Mouse (Mus musculus): ENCODE measurements around the gene Pnma1.

The Pnma1 gene

DNA sequence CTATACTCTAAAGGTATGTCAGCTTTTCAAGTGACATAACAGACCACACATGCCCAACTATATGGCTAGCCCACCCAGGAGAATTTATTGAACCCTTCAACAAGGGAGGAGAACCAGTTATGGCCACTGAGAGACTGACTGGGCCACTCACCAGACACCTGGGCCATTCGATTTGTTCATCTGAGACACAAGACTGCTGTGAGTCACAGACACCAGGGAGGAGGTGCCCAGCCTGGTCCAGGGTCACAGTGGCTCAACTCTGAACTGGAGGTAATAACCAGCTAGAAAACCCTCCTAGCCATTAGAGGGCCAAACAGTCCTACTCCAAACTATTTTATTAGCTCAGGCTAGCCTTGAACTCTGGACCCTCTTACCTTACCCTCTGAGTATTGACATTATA, 29.8 kb upstream of the Pnma1 start:
- DNase-seq, result no peak

DNA sequence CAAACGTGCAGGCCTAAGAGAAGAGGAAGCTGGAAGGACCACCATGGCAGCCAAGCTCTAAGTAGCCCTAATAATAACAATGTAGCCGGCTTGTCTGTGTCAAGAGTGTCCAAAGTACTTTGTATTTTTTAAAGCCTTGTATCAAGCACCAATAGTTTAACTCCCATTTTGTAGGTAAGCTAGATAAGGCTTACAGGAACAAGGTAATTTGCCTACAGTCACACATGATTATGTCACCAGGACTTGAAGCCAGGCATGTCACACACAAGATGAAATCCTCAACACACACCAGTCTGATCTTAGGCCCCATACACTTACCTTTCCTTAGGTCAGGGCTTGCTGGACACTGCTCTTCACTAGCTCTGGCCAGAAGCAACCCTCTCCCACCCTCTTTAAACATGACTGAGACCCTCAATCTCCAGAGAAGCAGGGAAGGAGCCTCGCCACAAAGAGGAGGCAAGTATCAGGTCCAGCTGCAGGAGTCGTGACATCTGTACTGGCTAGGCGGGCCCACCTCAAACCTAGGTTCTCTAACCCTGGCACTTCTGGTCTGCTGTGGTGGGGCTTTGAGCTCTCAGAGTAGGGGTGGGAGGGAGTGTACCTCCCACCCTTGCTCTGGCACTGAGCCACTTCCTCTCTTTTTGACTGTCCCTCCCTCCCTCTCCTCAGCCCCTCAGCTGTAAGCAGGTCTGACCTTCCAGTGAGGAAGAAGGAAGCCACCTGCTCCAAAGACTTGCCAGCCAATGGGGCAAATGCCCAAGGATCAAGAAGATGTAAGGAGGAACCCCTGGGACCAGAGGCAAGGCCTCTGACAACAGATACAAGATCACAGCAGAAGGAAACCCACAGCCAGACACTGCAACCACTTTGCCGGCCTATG, 28.8 kb upstream of the Pnma1 start:
- peak in 1 of 2 experiments; percentile 47 for DNase-seq

- peak; percentile 44 to 49 for DNase-seq
Measured at GRCm38 (mm10) chr12:84176126-84176769, 28.0 kb upstream of the Pnma1 start.

GRCm38 (mm10) chr12:84175659-84176061, 27.4 kb upstream of the Pnma1 start:
- peak; percentile 91 to 94 for DNase-seq

DNA sequence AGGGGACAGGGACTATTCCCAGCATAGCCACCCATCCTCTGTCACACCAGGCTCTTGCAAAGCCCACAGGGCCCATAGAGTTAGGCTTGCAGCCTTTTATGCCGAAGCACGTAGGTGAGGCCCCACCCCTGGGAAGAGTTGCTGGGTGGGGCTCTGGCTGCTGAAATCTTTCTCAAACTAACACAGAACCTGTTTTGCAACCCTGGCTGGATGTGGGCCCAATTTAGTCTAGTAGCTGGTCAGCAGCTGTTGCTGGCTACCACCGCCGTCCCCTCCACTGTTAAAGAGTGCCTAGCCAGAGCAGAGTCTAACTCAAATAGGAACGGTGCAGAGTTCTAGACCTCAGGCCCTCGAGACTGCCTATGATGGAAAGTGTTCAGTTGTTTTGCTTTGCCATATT, 26.6 kb upstream of the Pnma1 start:
- peak; percentile 88 to 91 for DNase-seq

DNA sequence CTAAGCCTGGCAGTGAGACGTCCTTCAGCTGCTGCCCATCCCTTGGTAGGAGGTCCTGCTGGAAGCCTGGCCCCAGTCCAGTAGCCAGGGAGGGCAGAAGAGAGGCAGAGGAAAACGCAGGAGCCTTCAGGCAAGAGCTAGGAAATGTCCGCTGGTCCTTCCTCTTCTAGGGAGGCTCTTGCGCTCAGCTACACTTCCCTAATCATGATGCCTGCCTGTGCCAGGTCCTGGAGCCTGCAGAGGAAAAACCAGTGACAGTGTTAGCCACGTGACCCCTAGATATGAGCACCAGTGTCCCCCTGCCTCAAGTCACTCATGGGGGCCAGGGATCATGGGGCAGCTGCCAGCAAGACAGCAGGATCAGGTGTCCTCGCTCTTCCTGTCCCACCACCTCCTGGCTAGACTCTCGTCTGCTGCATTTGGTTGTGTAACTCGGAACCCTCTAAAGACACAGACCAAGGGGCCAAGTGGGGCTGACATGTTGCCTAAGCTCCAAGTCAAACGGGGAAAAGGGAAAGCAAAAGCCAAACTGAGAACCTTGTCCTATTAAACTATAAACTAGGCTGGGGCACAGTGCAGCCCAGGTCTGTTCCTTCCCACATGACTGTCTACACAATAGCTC, 26.0 kb upstream of the Pnma1 start:
- DNase-seq, result peak; percentile 69 to 85

DNA sequence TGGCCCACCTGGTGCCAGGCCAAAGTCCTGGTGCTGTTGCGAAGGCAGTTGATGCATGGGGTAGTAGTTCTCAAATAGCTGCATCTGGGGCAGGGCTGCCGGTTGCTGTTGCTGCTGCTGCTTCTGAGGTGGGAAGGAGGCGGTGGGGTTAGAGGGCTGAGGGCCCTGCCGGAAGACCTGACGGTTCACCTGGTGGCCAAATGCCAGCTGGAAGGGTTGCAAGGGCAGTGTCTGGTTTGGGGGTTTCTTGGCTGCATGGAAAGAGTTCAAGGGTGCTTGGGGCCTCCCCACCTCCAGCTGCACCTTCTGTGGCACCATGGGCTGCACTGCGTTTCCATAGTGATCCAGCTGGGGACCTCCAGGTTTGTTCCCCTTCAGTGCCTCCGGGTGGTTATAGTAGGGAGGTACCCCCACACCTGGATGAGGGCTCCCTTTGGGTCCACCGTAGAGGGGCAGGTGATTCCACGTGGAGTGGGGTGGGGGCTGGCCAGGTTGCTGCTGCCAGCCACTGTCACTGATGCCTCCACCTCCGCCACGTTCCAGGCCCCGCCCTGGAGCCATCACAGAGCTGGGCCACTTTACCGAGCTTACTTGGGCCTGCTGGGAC, 25.1 kb upstream of the Pnma1 start:
- peak in 1 of 2 experiments; percentile 30 for DNase-seq

- DNase-seq, result no peak
Measured at GRCm38 (mm10) chr12:84172862-84173261, 24.6 kb upstream of the Pnma1 start.

DNA sequence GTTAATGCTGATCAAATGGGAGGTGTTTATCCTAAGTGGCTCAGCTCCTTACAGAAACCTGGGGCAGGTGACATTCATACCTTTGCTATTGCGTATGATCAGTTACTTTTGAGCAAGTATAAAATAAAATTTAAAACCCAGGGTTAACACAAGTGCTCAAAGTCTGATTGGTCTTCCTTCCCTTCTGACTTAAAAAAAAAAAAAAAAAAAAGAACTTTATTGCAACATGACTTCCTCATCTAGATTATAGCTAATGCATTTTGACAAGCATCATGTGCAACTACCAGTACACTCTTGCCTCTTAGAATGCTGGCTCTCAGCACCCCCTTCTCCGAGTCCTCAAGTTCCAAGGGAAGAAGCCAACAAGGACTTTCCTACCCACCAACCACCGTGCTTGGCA, 23.9 kb upstream of the Pnma1 start:
- DNase-seq, result peak in 1 of 2 experiments; percentile 21

DNA sequence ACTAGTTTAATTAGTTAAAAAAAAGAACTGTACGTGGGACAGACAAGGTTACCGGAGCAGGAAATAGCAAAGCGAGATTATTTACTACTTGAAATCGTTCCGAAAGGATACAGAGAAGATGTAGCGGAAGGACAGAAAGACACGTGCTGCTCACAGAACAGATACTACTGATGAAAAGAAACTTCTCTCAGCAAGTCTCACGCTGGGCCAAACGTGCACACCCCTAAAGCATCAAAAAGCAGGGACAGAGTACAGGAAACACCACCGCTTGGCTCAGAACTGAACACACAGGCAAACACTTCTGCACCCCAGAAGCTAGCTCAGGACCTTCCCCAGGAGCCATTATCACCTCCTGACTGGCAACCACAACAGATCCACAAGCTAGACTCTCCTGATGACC, 22.3 kb upstream of the Pnma1 start:
- peak in 1 of 2 experiments; percentile 16 for DNase-seq

GRCm38 (mm10) chr12:84165631-84166373, 17.5 kb upstream of the Pnma1 start:
- no peak for DNase-seq

GRCm38 (mm10) chr12:84163586-84164110, 15.4 kb upstream of the Pnma1 start:
- DNase-seq, result no peak

DNA sequence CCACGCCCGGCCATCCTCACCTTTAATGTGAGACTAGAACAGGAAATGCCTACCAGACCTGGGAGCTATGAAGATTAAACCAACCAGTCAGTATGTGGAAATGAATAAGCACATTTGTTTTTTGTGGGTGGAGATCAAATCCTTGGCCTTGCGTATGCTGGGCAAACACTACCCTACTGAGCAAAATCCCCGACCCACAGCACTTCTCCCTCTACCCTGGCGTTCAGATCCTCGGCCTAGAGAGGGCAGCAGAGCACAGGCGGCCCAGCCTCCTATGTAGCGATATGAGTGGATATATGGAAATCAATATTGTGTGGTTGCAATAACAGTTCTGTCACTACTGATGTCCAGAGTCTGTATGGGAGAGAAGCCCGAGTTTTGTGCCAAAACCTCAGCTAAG, 14.8 kb upstream of the Pnma1 start:
- DNase-seq, result peak; percentile 60 to 73

DNA sequence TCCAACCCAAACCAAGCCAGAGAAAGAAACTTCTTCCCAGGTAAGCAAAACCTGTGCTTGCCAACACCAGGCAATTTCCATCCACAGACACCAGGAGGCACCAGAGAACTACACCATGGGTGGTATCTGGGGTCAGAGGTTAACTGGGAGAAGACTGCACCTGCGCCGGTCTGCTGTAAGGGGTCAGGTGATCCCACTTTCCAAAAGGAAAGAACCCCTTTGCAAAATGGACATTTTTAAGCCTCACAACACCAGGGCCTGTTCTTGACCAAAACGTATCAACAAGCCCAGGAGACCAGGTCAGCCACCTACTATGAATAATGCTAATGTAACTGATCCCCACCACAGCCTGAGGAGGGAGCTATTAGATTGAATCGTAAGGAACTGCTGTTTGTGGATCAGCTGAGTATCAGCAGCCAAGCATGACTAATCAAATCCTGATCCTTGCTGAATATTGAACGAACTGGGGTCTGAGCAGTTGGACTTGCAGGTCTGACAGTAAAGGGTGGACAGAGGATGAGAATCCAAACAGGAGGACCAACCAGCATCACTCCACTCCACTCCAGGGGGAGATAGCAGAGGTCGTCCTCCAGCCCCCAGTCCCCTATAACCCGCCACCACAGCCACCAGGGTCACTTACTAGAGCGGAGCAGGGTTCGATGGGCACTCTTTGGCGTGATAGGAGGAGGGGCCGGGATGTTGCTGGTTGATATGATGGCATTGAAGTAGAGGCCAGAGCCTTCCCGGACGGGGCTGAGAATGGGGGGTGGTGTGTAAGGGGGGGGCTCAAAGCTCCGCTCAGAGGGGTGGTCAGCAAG, 13.5 kb upstream of the Pnma1 start:
- no peak for DNase-seq

GRCm38 (mm10) chr12:84161116-84161515, 12.8 kb upstream of the Pnma1 start:
- peak in 1 of 2 experiments; percentile 45 for DNase-seq

DNA sequence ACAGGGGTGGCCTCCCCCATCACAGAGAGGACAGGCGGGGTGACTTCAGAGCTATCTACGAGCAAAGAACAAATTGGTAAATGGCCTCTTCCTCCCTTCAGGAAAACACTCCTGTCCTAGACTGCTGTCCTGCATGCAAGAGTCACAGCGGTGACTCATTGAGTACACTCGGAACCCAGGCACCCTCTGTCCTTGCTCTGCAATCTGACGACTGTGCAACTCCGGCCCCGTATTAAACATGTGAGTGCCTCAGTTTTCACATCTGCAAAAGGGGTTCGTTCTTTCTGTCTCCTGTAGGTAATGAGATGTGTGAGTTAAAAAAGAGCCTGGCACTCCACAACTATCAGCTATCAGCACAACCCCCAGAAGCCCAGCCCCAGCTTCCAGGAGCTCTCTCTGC, 12.2 kb upstream of the Pnma1 start:
- DNase-seq, result no peak

DNA sequence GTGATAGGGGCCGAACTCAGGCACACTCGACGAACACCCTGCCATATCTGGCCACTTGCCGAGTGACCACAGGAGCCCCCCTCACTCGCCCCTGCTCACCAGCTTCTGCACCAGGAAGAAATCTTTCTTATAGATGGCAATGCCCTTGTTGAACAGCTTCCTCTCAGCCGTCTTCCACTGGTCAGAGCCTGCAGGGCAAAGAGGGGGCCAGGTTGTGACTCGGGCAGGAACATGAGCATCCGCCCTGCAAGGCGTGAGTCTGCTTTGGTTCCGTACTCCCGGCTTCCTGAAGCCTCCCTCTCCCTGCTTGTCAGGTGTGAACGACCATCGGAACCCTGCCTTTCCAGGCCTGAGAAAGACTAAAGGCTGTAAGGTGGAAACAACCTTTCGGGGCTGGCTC, 9.9 kb upstream of the Pnma1 start:
- DNase-seq, result no peak

DNA sequence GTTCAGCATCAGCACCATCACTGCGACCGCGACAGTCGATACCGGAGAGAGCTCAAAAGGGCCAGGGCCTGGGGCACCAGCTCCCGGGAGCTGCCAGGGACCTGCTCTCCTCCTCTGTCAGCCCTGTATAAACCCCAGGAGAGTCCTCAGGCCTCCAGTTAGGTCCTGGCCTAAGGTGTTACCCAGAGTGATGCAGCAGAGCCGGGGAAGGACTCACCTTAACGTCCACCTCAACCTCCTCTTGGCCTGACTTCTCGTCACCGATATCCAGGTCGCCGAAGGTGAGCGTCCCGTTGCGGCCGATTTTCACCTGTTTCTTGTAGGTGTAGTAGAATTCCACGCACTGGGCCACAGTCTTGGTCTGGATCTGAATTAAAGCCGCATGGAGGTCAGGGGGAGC, 7.9 kb upstream of the Pnma1 start:
- no peak for DNase-seq

- DNase-seq, result no peak
Measured at GRCm38 (mm10) chr12:84155523-84155871, 7.2 kb upstream of the Pnma1 start.

- peak; percentile 64 to 79 for DNase-seq
Measured at GRCm38 (mm10) chr12:84154786-84155522, 6.7 kb upstream of the Pnma1 start.

GRCm38 (mm10) chr12:84153414-84153813, 5.1 kb upstream of the Pnma1 start:
- DNase-seq, result no peak
